Mouse (Mus musculus) lung, adult 10 weeks (tissue): Measurements from ENCODE around the gene Prune2. TPM values are rescaled to one million over a fixed set of nuclear protein-coding genes. Genes with fewer than 3 reads are reported as not detected.

Source experiments
- polyA plus RNA-seq: library from polyadenylated mRNA; stranded (reverse); fragments of 350-450 nt; fragmentation: Illumina TruSeq; extraction: RNeasy Lipid Tissue Mini Kit (QIAGEN cat#74804); gene quantifications from one replicate; pipeline ENCODE4 v1.2.3, GENCODE M21; 2014; ENCODE audit warnings: low read depth, low replicate concordance; ENCODE audit not compliant: insufficient read depth

Gene Prune2
- 0.65 TPM for polyA plus RNA-seq

GRCm38 (mm10) chr19:16955613-16956271 is at the start of gene Prune2:
Gene Prune2, plus strand, starts transcription at chr19:16956118.

Other genes with a start within 250 kb of the Prune2 start
- 9.2 TPM for gene Vps13a, start 175.2 kb upstream of the Prune2 start, polyA plus RNA-seq
- not detected for gene Foxb2, start 82.3 kb upstream of the Prune2 start, polyA plus RNA-seq